Mouse (Mus musculus): ENCODE measurements at regions not wholly inside any gene's neighbourhood (a gene's known extent, or its start where the extent isn't known, plus 50 kb on each side); places are given as distances from the start of the nearest gene placed in this dataset.

GRCm38 (mm10) chr6:49906456-49906855 lies 83.9 kb downstream of the Npy start:
- no peak for TF ChIP-seq CTCF (IDR thresholded peaks at IDR 0.05; ENCODE audit: borderline replicate concordance, insufficient read depth, low read depth, low read length)
- no peak for TF ChIP-seq POLR2A (IDR thresholded peaks at IDR 0.05; ENCODE audit: borderline replicate concordance, insufficient read depth, low read length)
